Mouse (Mus musculus) forebrain, embryonic 16.5 days (tissue): ENCODE data around the gene Acbd5. TPM values are rescaled to one million over a fixed set of nuclear protein-coding genes. Genes with fewer than 3 reads are reported as not detected.
A peak's percentile ranks its signal among the peaks of the same experiment; 100 is the strongest.

Source experiments
- ATAC-seq: fragments of 200-750 bp; cut with Nextera tagmentation; 2 replicates; pipeline ENCODE4 v1.8.0; 2017; ENCODE audit warnings: mild to moderate bottlenecking, moderate library complexity
- H3K27ac ChIP-seq: fragments of 300-500 bp; sonication (generic); 2 replicates; pipeline ENCODE4 v1.5.1; 2014; ENCODE audit warnings: low read length, control low read depth
- H3K27me3 ChIP-seq: fragments of 300-500 bp; sonication (generic); replicated peaks from 2 replicates; pipeline ENCODE4 v1.6.1; 2014; ENCODE audit warnings: low read length; ENCODE audit not compliant: control insufficient read depth, insufficient read depth
- H3K36me3 ChIP-seq: fragments of 300-500 bp; sonication (generic); 2 replicates; pipeline ENCODE4 v1.6.1; 2014; ENCODE audit not compliant: control insufficient read depth, insufficient read depth
- H3K4me1 ChIP-seq: fragments of 300-500 bp; sonication (generic); replicated peaks from 2 replicates; pipeline ENCODE4 v1.6.1; 2014; ENCODE audit warnings: low read length; ENCODE audit not compliant: control insufficient read depth, insufficient read depth
- H3K4me2 ChIP-seq: fragments of 300-500 bp; sonication (generic); 2 replicates; pipeline ENCODE4 v1.6.1; 2014; ENCODE audit warnings: mild to moderate bottlenecking, low read length, control low read depth
- H3K4me3 ChIP-seq: fragments of 300-500 bp; sonication (generic); replicated peaks from 2 replicates; pipeline ENCODE4 v1.5.1; 2014; ENCODE audit warnings: mild to moderate bottlenecking, low read length, control low read depth
- H3K9ac ChIP-seq: fragments of 300-500 bp; sonication (generic); replicated peaks from 2 replicates; pipeline ENCODE4 v1.6.1; 2014; ENCODE audit warnings: low read depth, low read length, control low read depth
- H3K9me3 ChIP-seq: fragments of 300-500 bp; sonication (generic); 2 replicates; pipeline ENCODE4 v1.6.1; 2016; ENCODE audit warnings: low read length; ENCODE audit not compliant: control insufficient read depth
- WGBS: fragments of 180-500 bp; shearing (Covaris S2); extraction: QIAGEN DNeasy Blood & Tissue Kit; methylation state at CpG from one replicate; pipeline ENCODE4 v1.1.7; 2014; 5-methylcytosine and 5-hydroxymethylcytosine counted together
- polyA plus RNA-seq: library from polyadenylated mRNA; unstranded; fragments of >200 nt; fragmentation: Nextera tagmentation; extraction: Ambion mirVana; gene quantifications from 2 replicates; pipeline ENCODE4 v1.2.1, GENCODE M21; 2015

Gene Acbd5
- polyA plus RNA-seq, 1 experiment from 2014 or later, result 81.7 TPM

DNA sequence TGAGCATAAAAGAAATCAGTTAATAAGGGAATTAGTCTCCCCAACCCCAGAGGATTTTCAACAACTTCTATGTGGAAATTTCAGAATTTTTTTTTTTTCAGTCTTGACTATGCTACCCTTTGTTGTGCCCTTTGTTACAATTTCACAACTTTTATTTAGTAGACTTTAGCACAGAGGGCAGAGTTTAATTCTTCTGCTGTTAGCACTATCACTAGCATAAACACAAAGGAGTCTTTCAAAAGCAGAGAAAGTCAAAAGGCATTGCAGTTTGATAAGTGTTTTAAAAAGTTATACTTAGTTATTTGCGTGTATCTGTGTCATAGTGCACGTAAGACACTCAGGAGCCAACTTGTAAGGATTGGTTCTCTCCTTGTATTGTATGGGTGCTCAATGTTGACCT is 10.6 kb downstream of the Acbd5 start:
- Histone ChIP-seq H3K4me2 (no peak overlapping the region), H3K4me1 (no peaks in the 10 kb centered on the region), H3K9ac (no peak overlapping the region), H3K27me3 (no peaks in the 10 kb centered on the region), H3K36me3 (peaks cover 30% of the 10 kb centered on the region), H3K9me3 (no peaks in the 10 kb centered on the region), H3K27ac (no peak overlapping the region), H3K4me3 (no peak overlapping the region)
- WGBS, result 99% methylated on average over 2 of the region's 2 CpGs
- ATAC-seq, result no peak

DNA sequence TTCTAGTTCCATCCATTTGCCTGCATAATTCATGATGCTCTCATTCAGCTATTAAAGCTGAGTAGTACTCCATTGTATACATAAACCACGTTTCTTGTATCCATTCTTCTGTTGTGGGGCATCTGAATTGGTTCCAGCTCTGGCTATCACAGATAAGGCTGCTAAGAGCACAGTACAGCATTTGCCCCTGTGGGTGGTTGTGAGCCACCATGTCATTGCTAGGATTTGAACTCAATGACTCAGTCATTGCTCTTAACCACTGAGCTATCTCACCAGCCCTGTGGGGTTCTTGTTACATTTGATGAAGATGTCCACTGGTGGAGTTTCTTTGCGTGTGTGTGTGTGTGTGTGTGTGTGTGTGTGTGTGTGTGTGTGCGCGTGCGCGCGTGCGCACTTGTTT is 16.6 kb downstream of the Acbd5 start:
- no peaks in the 10 kb centered on the region for H3K27me3 ChIP-seq
- no peak overlapping the region for H3K9ac ChIP-seq
- no peaks in the 10 kb centered on the region for H3K4me1 ChIP-seq
- H3K4me3 ChIP-seq, result no peak overlapping the region
- 93% methylated on average over 8 of the region's 8 CpGs for WGBS
- no peak overlapping the region for H3K27ac ChIP-seq
- H3K4me2 ChIP-seq, result no peak overlapping the region
- peaks cover 17% of the 10 kb centered on the region for H3K36me3 ChIP-seq
- ATAC-seq, result no peak
- no peaks in the 10 kb centered on the region for H3K9me3 ChIP-seq

- ATAC-seq, result no peak
- Histone ChIP-seq H3K9me3 (no peaks in the 10 kb centered on the region), H3K4me1 (no peaks in the 10 kb centered on the region), H3K27ac (no peak overlapping the region), H3K4me3 (no peak overlapping the region), H3K9ac (no peak overlapping the region), H3K36me3 (peaks cover 37% of the 10 kb centered on the region), H3K27me3 (no peaks in the 10 kb centered on the region), H3K4me2 (no peak overlapping the region)
- WGBS, result 46% methylated on average over 5 of the region's 5 CpGs
These were observed 24.2 kb downstream of the Acbd5 start for GRCm38 (mm10) chr2:23092216-23092615.

DNA sequence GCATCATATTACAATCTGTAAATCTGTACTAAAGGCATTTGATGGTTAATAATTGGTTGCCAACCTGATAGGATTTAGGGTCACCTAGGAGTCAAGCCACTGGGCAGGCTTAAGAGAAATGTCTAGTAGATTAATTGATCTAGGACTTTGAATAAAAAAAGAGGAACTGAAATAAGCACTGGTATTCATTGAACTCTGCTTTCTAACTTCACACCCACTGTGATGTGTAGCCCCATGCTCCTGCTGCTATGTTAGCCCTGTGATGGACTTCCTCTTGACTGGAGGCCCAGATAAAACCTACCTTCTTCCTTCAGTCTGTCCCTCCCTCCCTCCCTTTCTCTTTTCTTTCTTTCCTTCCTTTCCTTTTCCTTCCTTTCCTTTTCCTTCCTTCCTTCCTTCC is 29.1 kb downstream of the Acbd5 start:
- peaks cover 32% of the 10 kb centered on the region for H3K36me3 ChIP-seq
- no peak overlapping the region for H3K27ac ChIP-seq
- ATAC-seq, result no peak

DNA sequence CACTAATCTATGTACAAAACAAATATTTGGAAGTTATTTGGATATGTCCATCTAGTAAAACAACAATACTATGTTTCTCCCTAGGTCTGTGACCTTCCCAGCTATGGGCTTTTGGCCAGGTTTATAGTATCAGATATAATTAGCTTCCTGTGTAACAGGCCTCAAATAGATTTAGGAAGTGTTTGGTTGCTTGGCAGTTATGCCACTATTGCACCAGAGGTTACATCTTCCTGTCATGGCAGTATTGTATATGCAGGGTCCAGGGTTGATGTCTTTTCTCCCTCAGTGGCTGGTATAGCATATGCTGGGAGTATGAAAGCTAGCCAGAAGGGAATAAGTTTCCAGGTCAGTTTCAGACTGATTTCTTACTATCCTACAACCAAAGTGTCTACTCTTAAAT is 34.3 kb downstream of the Acbd5 start:
- Histone ChIP-seq H3K4me2 (no peak overlapping the region), H3K36me3 (peaks cover 12% of the 10 kb centered on the region), H3K9ac (no peak overlapping the region), H3K27ac (no peak overlapping the region), H3K27me3 (no peaks in the 10 kb centered on the region), H3K4me3 (no peak overlapping the region), H3K9me3 (no peaks in the 10 kb centered on the region), H3K4me1 (no peaks in the 10 kb centered on the region)
- ATAC-seq, result no peak

More for the DNA sequence above, 29.1 kb downstream of the Acbd5 start:
- H3K9me3 ChIP-seq, result no peaks in the 10 kb centered on the region
- H3K4me2 ChIP-seq, result no peak overlapping the region
- H3K27me3 ChIP-seq, result no peaks in the 10 kb centered on the region
- H3K4me1 ChIP-seq, result no peaks in the 10 kb centered on the region
- H3K4me3 ChIP-seq, result no peak overlapping the region
- H3K9ac ChIP-seq, result no peak overlapping the region

GRCm38 (mm10) chr2:23119573-23119972 is 51.6 kb downstream of the Acbd5 start:
- Histone ChIP-seq H3K9me3 (no peaks in the 10 kb centered on the region), H3K4me3 (no peak overlapping the region), H3K36me3 (peaks cover 4% of the 10 kb centered on the region; the same call in 1 of the 2 replicates), H3K27ac (no peak overlapping the region), H3K27me3 (no peaks in the 10 kb centered on the region), H3K4me1 (no peaks in the 10 kb centered on the region), H3K9ac (no peak overlapping the region), H3K4me2 (no peak overlapping the region)
- no peak for ATAC-seq

GRCm38 (mm10) chr2:23155199-23155621 is 87.2 kb downstream of the Acbd5 start:
- Histone ChIP-seq H3K4me1 (peaks cover 25% of the 10 kb centered on the region), H3K9ac (peak overlapping the region; percentile 52), H3K4me2 (peak overlapping the region; percentile 67), H3K9me3 (no peaks in the 10 kb centered on the region), H3K27ac (no peak overlapping the region; the same call in 1 of the 2 replicates), H3K27me3 (no peaks in the 10 kb centered on the region), H3K36me3 (no peaks in the 10 kb centered on the region), H3K4me3 (peak overlapping the region; percentile 80)
- peak; percentile 4 for ATAC-seq
- WGBS, result 8% methylated on average over 5 of the region's 5 CpGs

GRCm38 (mm10) chr2:23155777-23156607 is 88.0 kb downstream of the Acbd5 start, which contains the start of the genes Mastl and Yme1l1:
Gene Mastl, minus strand, starts transcription at chr2:23156024.
Gene Yme1l1, plus strand, starts transcription at chr2:23156369.
- Histone ChIP-seq H3K27ac (peak within 1 kb of the TSS; percentile 100), H3K36me3 (no peaks in the 10 kb centered on the region), H3K9me3 (no peaks in the 10 kb centered on the region), H3K9ac (peak within 1 kb of the TSS; percentile 81), H3K4me3 (peak within 1 kb of the TSS; percentile 80), H3K4me1 (peaks cover 25% of the 10 kb centered on the region), H3K27me3 (no peaks in the 10 kb centered on the region), H3K4me2 (peak within 1 kb of the TSS; percentile 72)
- peak; percentile 98 for ATAC-seq
- WGBS, result under 1% methylated on average over 61 of the region's 61 CpGs

DNA sequence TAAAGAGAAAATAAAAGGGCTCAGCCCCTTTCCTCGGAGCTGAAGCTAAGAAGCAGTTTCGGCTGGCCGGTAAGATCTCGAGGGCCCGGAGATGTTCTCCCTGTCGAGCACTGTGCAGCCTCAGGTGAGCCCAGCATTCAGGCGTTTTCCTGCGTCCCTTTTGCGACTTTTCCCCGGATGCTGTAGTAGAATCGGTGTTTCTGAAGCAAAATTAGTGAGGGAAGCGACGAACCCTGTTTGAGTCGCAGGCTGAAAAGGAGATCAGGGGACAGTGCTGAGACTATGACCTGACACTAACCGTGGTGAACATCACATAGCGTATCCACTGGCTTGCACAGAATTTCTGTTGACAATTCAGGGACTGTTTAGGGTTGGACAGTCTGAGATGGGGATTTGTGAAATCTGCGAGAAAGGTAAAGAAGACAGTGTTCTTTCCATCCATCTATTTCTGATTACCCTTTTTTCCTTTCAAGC is 88.7 kb downstream of the Acbd5 start:
- Histone ChIP-seq H3K27ac (peak overlapping the region; percentile 100), H3K36me3 (no peaks in the 10 kb centered on the region), H3K4me2 (peak overlapping the region; percentile 72), H3K4me3 (peak overlapping the region; percentile 80), H3K9ac (peak overlapping the region; percentile 81), H3K9me3 (no peaks in the 10 kb centered on the region), H3K27me3 (no peaks in the 10 kb centered on the region), H3K4me1 (peaks cover 25% of the 10 kb centered on the region)
- ATAC-seq, result no peak; the same call in 1 of the 2 replicates
- under 1% methylated on average over 17 of the region's 17 CpGs for WGBS
